Mouse (Mus musculus) erythroblast, embryonic 14.5 days (primary cell): ENCODE measurements around the gene Arhgef19. TPM values are rescaled to one million over a fixed set of nuclear protein-coding genes. Genes with fewer than 3 reads are reported as not detected.

ENCODE experiments used
- H3K27me3 ChIP-seq: 2 replicates; pipeline ENCODE4 v1.6.1; 2012; ENCODE audit warnings: inconsistent platforms; ENCODE audit not compliant: control insufficient read depth
- H3K36me3 ChIP-seq: 2 replicates; pipeline ENCODE4 v1.6.1; 2012; ENCODE audit warnings: mild to moderate bottlenecking, inconsistent platforms; ENCODE audit not compliant: control insufficient read depth
- H3K4me1 ChIP-seq: 2 replicates; pipeline ENCODE4 v1.6.1; 2012; ENCODE audit warnings: inconsistent platforms; ENCODE audit not compliant: control insufficient read depth
- H3K4me3 ChIP-seq: replicated peaks from 2 replicates; pipeline ENCODE3; 2012; ENCODE audit warnings: moderate library complexity, mild to moderate bottlenecking, inconsistent platforms
- H3K9me3 ChIP-seq: 2 replicates; pipeline ENCODE4 v1.6.1; 2012; ENCODE audit warnings: low read length, inconsistent platforms, mixed read lengths; ENCODE audit not compliant: control insufficient read depth
- GATA1 ChIP-seq: IDR thresholded peaks from 2 replicates; pipeline ENCODE4 v1.6.1; 2012; ENCODE audit warnings: low read length, inconsistent platforms, mixed read lengths
- TAL1 ChIP-seq: IDR thresholded peaks from 3 replicates; pipeline ENCODE4 v1.6.1; 2012; ENCODE audit warnings: low read length, inconsistent platforms, mixed read lengths
- polyA plus RNA-seq: library from polyadenylated mRNA; stranded (reverse); fragments of >175 nt; gene quantifications from 2 replicates; pipeline ENCODE4 v1.2.3, GENCODE M21; 2012

Arhgef19 gene
- polyA plus RNA-seq, 1 experiment = 0.12 TPM

DNA sequence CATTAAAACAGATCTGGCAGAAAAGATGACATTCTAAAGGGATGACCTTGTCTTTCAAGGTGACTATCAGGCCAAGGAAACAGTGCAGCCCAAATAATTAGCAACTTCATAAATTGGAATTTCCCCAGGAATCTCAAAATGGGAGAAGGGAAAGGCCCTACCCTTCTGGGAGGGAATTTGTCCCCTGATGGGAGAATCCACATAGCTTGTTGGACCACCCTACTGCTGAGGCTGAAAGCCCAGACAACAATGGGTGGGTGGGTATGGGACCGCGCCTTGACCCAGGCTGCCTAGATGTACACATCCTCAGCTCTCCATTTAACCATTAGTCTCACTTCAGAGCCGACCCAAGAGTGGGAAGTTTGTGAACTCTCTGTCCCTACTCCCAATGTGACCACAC lies 45.2 kb downstream of the Arhgef19 start:
- Histone ChIP-seq H3K27me3 (peaks cover 33% of the 10 kb centered on the region), H3K4me3 (no peak overlapping the region), H3K9me3 (no peaks in the 10 kb centered on the region), H3K4me1 (peaks cover 7% of the 10 kb centered on the region), H3K36me3 (no peaks in the 10 kb centered on the region)
- TF ChIP-seq TAL1 = no peak
- TF ChIP-seq GATA1 = no peak

DNA sequence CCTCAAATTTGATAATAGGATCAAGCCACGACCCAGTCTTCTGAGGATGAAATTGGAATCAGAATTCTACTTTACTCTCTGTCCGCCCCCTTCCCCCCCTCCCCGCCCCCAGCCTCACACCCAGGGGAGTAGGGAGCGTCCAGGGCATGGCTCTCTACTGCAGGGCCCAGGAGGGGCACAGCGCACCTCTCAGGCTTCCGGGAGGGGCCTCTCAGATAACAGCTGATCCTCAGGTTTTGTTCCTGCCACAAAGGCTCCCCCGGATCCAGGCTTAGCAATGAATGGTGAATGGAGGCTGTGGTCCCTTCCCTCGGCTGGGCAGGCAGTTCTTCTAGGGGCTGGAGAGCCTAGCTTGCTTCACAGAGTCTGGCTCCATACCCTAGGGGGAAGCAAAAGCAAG lies 45.8 kb downstream of the Arhgef19 start:
- H3K36me3 ChIP-seq = no peaks in the 10 kb centered on the region
- no peaks in the 10 kb centered on the region for H3K9me3 ChIP-seq
- H3K4me1 ChIP-seq = peaks cover 7% of the 10 kb centered on the region
- TF ChIP-seq GATA1 = no peak
- TF ChIP-seq TAL1 = no peak
- peaks cover 37% of the 10 kb centered on the region for H3K27me3 ChIP-seq
- no peak overlapping the region for H3K4me3 ChIP-seq

DNA sequence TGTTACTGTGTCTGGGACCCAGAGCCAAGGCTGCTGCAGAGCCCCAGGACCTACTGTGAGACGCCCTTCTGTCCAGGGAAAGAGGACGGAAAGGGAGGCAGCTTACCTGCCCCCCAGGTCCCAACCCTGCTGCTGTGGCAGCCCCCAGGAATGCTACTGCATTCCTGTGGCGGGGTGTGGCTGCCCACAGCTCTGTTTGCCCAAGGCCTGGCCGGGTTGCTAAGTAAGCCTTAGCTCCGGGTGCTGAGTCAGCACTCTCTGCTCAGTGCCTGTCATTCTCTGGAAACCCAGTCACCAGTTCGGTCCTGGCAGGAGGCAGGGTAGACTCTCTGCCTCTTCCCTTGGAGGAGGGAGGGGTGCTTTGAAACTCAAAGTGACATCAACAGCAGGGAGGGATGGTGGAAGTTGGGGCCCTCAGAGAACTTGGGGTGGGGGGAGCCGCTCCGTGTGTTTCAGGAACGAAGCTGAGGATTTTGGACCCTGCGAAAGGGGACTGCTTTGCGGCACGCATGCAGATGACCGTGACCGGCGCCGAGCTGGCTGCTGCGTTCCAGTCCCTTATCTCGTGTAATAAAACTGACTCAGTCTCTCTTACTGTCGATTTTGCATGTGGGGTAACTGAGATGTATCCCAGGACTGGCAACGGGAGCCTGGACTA lies 47.7 kb downstream of the Arhgef19 start:
- TF ChIP-seq TAL1 (no peak), GATA1 (no peak)
- Histone ChIP-seq H3K4me3 (no peak overlapping the region), H3K27me3 (peaks cover 54% of the 10 kb centered on the region), H3K36me3 (no peaks in the 10 kb centered on the region), H3K9me3 (no peaks in the 10 kb centered on the region), H3K4me1 (peaks cover 7% of the 10 kb centered on the region)

DNA sequence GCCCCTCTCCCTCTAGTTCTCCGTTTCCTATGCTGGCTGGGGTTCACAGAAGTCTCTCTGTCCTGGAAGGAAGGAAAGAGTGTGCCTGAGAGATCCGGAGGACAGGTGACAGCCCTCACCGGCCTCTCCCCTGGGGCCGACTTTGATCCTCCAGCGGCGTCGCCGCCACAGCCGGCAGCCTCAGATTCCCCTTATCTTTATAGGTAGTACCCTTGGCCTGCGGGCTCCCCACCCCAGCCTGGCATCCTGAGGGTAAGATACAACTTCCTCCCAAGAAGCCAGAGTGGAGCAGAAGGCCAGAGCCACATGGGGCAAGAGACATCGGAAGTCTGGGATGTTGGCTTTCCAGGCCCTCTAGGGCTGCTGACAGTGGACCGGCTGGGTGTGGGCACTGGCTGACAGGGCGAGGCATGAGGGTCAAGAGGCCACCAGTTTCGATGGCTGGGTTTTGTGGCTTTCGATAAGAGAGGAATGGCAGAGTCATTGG lies 48.3 kb downstream of the Arhgef19 start:
- Histone ChIP-seq H3K4me1 (peaks cover 7% of the 10 kb centered on the region), H3K27me3 (peaks cover 60% of the 10 kb centered on the region), H3K9me3 (no peaks in the 10 kb centered on the region), H3K4me3 (no peak overlapping the region), H3K36me3 (no peaks in the 10 kb centered on the region)
- TF ChIP-seq GATA1 = no peak
- TF ChIP-seq TAL1 = no peak

DNA sequence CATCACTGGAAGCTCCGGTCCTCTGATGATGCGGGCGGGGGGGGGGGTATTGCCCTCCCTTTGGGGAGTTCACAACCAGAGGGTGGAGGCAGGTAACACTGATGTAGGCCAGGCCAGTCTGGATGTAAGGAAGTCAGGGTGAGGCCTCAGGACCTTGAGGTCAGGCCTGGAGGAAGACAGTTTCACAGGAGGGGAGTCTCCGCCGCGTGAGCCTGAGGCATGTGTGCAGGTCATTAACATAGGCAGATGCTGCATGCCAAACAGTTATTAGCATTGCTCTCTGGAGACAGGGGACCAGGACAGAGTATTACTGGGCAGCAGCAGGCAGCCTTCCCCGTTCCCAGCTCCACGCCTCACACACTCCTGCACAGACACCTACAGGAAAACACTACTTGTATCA lies 48.9 kb downstream of the Arhgef19 start:
- Histone ChIP-seq H3K4me3 (no peak overlapping the region), H3K36me3 (no peaks in the 10 kb centered on the region), H3K9me3 (no peaks in the 10 kb centered on the region), H3K4me1 (peaks cover 7% of the 10 kb centered on the region), H3K27me3 (peaks cover 65% of the 10 kb centered on the region)
- TF ChIP-seq GATA1 (no peak), TAL1 (no peak)

DNA sequence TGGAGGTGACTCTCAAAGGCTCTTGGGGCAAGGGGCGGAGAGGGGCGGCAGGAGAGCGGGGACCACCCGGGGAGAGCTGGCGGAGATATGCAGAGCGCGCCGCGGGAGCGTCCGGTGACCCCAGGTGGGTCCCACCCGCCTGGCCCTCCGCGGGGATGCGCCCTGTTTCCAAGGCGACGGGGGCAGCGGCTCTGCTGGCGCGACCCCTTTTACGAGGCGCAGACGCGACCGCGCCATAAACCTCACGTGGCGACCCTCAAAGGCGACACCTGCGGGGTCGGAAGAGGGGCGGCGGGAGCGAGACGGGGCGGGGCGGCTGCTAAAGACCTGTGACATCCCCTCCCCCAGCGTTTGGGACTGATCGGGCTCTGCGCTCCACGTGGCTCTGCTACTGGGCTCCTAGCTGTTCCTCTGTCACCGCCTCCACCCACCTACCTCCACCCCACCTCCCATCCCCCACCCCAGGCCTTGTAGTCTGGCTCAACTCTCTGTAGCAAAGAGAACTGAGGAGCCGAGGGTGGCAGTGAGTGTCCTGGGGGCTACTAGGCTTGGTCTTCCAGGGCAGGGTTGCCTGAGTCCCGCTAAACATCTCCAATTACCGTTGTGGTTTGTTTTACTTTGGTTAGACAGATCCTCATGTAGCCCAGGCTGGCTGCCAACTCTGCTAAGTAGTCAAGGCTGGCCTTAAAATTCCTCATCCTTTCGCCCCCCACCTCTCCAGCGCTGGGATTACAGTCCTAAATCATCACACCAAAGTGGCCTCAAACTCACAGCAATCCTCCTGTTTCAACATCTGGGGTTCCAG lies 52.5 kb downstream of the Arhgef19 start:
- Histone ChIP-seq H3K36me3 (no peaks in the 10 kb centered on the region), H3K4me3 (no peak overlapping the region), H3K9me3 (no peaks in the 10 kb centered on the region), H3K27me3 (peaks cover 66% of the 10 kb centered on the region), H3K4me1 (peaks cover 7% of the 10 kb centered on the region)
- TF ChIP-seq TAL1 = no peak
- no peak for TF ChIP-seq GATA1

DNA sequence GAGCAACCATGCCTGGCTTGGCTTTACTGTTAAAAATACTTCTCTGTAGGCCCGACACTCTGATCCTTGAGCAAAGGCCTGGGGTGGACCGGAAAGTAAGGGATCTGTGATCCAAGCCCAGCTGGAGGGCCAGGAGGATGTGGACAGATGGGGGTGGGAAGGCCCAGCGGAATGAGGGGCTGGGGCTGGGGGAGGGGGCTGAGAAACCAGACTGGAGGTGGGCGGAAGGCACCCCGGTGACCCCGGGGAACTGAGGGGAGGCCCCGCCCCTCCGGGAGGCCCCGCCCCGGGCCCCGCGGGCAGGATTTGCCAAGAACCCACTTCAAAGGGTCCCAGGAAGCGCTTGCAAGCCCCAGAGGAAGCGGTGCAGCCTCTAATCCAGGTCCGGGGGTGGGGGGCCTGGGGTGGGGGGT lies 56.5 kb downstream of the Arhgef19 start:
- no peaks in the 10 kb centered on the region for H3K9me3 ChIP-seq
- H3K36me3 ChIP-seq = no peaks in the 10 kb centered on the region
- H3K4me1 ChIP-seq = no peaks in the 10 kb centered on the region
- TF ChIP-seq TAL1 (no peak), GATA1 (no peak)
- peaks cover 62% of the 10 kb centered on the region for H3K27me3 ChIP-seq
- H3K4me3 ChIP-seq = no peak overlapping the region

DNA sequence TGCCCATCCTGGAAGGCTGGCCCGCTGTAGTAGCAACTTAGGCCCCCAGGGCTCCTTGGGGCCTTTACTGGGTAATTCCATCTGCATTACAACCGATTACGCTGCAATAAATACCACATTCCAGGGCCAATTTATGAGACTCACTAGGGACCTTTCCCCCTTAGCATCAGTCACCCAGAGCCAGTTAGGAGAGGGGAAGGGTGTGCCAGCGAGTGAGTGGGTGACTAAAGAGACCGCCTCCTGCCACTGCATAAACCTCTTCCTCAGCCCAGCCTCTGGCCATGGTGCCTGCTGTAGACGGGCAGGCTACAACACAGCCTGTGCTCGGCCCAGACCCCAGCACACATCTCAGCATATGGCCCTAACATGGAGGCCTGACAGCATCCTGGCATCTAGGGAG lies 58.6 kb downstream of the Arhgef19 start:
- H3K9me3 ChIP-seq = no peaks in the 10 kb centered on the region
- no peak overlapping the region for H3K4me3 ChIP-seq
- peaks cover 63% of the 10 kb centered on the region for H3K27me3 ChIP-seq
- TF ChIP-seq TAL1 = no peak
- no peak for TF ChIP-seq GATA1
- no peaks in the 10 kb centered on the region for H3K4me1 ChIP-seq
- no peaks in the 10 kb centered on the region for H3K36me3 ChIP-seq

DNA sequence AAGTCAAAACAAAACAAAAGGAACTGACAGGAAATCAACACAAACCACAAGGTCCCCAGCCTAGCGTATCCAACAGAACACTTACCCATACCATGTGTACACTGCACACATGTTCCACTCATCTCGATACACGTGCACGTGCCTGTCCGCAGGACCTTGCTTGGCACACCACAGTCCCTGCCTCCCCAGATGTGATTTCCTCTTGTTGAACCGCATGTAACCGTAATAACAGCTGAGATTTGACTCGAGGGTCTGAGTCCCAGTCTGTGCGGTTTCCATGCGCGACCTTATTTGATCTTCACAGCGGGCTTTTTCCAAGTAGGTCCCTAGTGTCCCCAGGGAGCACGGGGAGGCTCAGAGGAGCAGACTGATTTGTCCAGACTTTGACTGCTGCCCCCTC lies 60.1 kb downstream of the Arhgef19 start:
- Histone ChIP-seq H3K36me3 (no peaks in the 10 kb centered on the region), H3K4me1 (no peaks in the 10 kb centered on the region), H3K4me3 (no peak overlapping the region), H3K9me3 (no peaks in the 10 kb centered on the region), H3K27me3 (peaks cover 68% of the 10 kb centered on the region)
- no peak for TF ChIP-seq GATA1
- TF ChIP-seq TAL1 = no peak
